Mouse (Mus musculus): ENCODE measurements around the gene Ube2n. TPM values are rescaled to one million over a fixed set of nuclear protein-coding genes. Genes with fewer than 3 reads are reported as not detected.

Ube2n gene
- polyA plus RNA-seq, 1 experiment = 200 TPM

DNA sequence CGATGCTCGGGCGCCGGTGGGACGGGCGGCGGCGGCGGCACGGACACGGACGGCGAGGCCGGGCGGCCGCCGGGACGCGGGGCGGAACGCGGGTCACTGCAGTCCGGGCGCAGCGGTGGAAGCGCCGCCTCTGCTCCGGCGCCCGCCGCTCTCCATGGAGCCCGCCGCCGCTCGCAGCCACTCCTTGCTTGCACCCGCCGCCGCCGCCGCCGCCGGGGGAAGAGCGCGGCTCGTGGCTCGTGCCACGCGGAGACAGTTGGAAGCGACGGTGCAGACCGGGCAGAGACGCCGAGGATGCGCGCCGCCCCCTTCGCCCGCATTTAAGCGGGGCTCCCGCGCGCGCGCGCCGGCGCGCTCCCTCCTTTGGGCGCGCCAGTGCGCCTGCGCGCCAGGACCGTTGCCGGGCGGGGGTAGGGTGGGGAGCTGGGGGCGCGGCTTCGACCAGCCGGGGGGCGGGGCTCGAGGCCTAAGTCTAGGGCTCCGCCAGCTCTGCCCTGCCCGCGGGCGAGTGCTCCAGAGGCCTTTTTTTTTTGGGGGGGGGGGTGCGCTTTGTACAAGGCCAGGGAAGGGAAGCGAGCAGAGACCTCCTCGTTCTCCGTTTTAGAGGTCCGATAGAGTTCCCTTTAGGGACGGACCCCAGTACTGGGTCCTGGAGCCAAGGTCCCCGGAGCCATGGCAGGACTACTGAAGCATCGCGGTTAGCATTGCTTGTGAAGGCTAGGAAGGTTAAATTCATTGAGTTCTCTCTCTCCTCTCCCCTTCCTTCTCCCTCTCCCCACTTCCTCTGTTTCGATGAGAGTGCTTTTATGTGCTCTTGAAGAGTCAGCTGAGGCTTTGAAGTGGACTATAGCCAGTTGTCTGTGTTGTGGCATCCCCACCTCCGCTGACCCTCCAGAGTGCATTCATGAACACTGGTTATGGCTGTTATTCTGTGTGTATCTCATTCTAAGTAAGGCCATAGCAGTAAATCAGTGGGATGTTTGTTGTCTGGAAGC, 49.2 kb downstream of the Ube2n start, which contains the start of gene Nudt4:
Gene Nudt4 (minus strand): TSS at position 296 of the 995 bp plus-strand sequence.
- peak within 1 kb of the TSS; percentile 49 for H3K27ac ChIP-seq (ENCODE audit: insufficient read depth, low read length)
- H3K4me1 ChIP-seq (ENCODE audit: control insufficient read depth, insufficient read depth, low read length) = peaks cover 6% of the 10 kb centered on the region
- H3K4me3 ChIP-seq (ENCODE audit: insufficient read depth, low read length) = peak within 1 kb of the TSS; percentile 91
- TF ChIP-seq CTCF (IDR thresholded peaks at IDR 0.05; ENCODE audit: borderline replicate concordance, insufficient read depth, low read length) = no peak
- peak; percentile 88 for TF ChIP-seq POLR2A (IDR thresholded peaks at IDR 0.05; ENCODE audit: low read depth, low read length)

GRCm38 (mm10) chr10:95565156-95565854, 50.4 kb downstream of the Ube2n start:
- H3K4me3 ChIP-seq (ENCODE audit: insufficient read depth, low read length) = no peak overlapping the region

GRCm38 (mm10) chr10:95566786-95567185, 51.8 kb downstream of the Ube2n start:
- TF ChIP-seq POLR2A (IDR thresholded peaks at IDR 0.05; ENCODE audit: low read depth, low read length) (no peak), CTCF (IDR thresholded peaks at IDR 0.05; ENCODE audit: borderline replicate concordance, insufficient read depth, low read length) (no peak)

More at GRCm38 (mm10) chr10:95565156-95565854, 50.4 kb downstream of the Ube2n start:
- TF ChIP-seq CTCF (IDR thresholded peaks at IDR 0.05; ENCODE audit: borderline replicate concordance, insufficient read depth, low read length) (no peak), POLR2A (IDR thresholded peaks at IDR 0.05; ENCODE audit: low read depth, low read length) (no peak)
- 0 out of 2 replicates have a peak overlapping the region, but pooled peaks have one; percentile 31 for H3K27ac ChIP-seq (ENCODE audit: insufficient read depth, low read length)
- peaks cover 6% of the 10 kb centered on the region for H3K4me1 ChIP-seq (ENCODE audit: control insufficient read depth, insufficient read depth, low read length)

GRCm38 (mm10) chr10:95567550-95567949, 52.6 kb downstream of the Ube2n start:
- Histone ChIP-seq H3K4me3 (ENCODE audit: insufficient read depth, low read length) (no peak overlapping the region), H3K4me1 (ENCODE audit: control insufficient read depth, insufficient read depth, low read length) (peaks cover 6% of the 10 kb centered on the region), H3K27ac (ENCODE audit: insufficient read depth, low read length) (no peak overlapping the region)
- no peak for TF ChIP-seq POLR2A (IDR thresholded peaks at IDR 0.05; ENCODE audit: low read depth, low read length)
- no peak for TF ChIP-seq CTCF (IDR thresholded peaks at IDR 0.05; ENCODE audit: borderline replicate concordance, insufficient read depth, low read length)

More at GRCm38 (mm10) chr10:95566786-95567185, 51.8 kb downstream of the Ube2n start:
- Histone ChIP-seq H3K4me3 (ENCODE audit: insufficient read depth, low read length) (no peak overlapping the region), H3K27ac (ENCODE audit: insufficient read depth, low read length) (no peak overlapping the region), H3K4me1 (ENCODE audit: control insufficient read depth, insufficient read depth, low read length) (peaks cover 6% of the 10 kb centered on the region)

DNA sequence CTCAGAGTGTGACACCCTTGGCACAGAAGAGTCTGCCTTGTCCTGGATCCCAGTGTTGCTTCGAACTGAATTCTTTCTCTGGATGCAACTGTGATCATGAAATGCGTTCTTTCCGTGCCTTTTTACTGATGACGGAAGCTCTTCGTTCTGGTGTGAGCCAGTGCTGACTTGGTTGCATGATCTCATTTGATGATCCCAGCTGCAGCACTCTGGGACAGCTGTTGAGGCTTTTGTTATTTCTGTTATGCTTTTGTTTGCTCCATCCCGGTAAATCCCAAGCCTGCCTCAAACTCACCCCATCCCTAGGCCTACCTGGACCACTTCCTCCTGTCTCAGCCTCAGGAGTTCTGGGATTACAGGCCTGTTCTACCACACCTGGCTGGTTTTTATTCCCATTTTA, 53.1 kb downstream of the Ube2n start:
- Histone ChIP-seq H3K4me3 (ENCODE audit: insufficient read depth, low read length) (no peak overlapping the region), H3K27ac (ENCODE audit: insufficient read depth, low read length) (no peak overlapping the region)
- no peak for TF ChIP-seq POLR2A (IDR thresholded peaks at IDR 0.05; ENCODE audit: low read depth, low read length)
- TF ChIP-seq CTCF (IDR thresholded peaks at IDR 0.05; ENCODE audit: borderline replicate concordance, insufficient read depth, low read length) = no peak

DNA sequence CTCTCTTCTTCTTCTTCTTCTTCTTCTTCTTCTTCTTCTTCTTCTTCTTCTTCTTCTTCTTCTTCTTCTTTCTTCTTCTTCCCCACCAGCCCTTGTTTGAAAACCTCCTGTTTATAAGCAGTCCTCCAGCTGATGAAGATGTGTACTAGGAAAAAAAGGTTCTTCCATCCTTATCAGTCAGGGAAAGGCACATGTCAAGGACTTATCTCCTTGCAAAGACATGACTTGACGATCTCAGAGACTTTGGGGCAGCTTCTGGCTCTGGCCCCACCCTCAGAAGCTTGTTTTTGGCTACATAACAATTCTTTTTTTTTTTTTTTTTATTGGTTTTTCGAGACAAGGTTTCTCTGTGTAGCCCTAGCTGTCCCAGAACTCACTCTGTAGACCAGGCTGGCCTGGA, 54.5 kb downstream of the Ube2n start:
- TF ChIP-seq POLR2A (IDR thresholded peaks at IDR 0.05; ENCODE audit: low read depth, low read length) (no peak), CTCF (IDR thresholded peaks at IDR 0.05; ENCODE audit: borderline replicate concordance, insufficient read depth, low read length) (no peak)
- Histone ChIP-seq H3K4me1 (ENCODE audit: control insufficient read depth, insufficient read depth, low read length) (peaks cover 6% of the 10 kb centered on the region), H3K4me3 (ENCODE audit: insufficient read depth, low read length) (no peak overlapping the region)

More for the DNA sequence above, 53.1 kb downstream of the Ube2n start:
- peaks cover 6% of the 10 kb centered on the region for H3K4me1 ChIP-seq (ENCODE audit: control insufficient read depth, insufficient read depth, low read length)

DNA sequence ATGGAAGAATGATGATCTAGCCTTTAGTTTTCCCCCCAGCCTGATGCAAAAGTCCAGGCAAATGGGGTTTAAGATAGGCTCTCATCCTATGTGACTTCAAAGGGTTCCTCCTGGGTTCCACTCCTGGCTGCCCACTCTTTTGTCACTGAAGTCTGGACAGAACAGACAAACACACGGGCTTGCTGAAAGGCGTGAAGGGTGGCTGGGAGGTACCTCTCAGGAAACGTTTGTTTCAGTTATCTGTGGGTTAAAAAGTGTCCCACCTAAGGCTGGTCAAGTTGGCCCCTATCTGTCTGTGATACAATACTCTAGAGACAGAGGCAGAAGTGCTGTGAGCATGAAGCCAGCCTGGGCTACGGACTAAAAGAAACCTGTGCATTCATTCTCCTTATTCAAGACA, 60.0 kb downstream of the Ube2n start:
- no peak overlapping the region for H3K27ac ChIP-seq (ENCODE audit: insufficient read depth, low read length)
- no peaks in the 10 kb centered on the region for H3K4me1 ChIP-seq (ENCODE audit: control insufficient read depth, insufficient read depth, low read length)
- H3K4me3 ChIP-seq (ENCODE audit: insufficient read depth, low read length) = no peak overlapping the region
- no peak for TF ChIP-seq POLR2A (IDR thresholded peaks at IDR 0.05; ENCODE audit: low read depth, low read length)
- TF ChIP-seq CTCF (IDR thresholded peaks at IDR 0.05; ENCODE audit: borderline replicate concordance, insufficient read depth, low read length) = no peak

More for the DNA sequence above, 54.5 kb downstream of the Ube2n start:
- no peak overlapping the region for H3K27ac ChIP-seq (ENCODE audit: insufficient read depth, low read length)

- H3K4me1 ChIP-seq (ENCODE audit: control insufficient read depth, insufficient read depth, low read length) = no peaks in the 10 kb centered on the region
- H3K4me3 ChIP-seq (ENCODE audit: insufficient read depth, low read length) = no peak overlapping the region
- H3K27ac ChIP-seq (ENCODE audit: insufficient read depth, low read length) = no peak overlapping the region
- TF ChIP-seq CTCF (IDR thresholded peaks at IDR 0.05; ENCODE audit: borderline replicate concordance, insufficient read depth, low read length) = no peak
- no peak for TF ChIP-seq POLR2A (IDR thresholded peaks at IDR 0.05; ENCODE audit: low read depth, low read length)
These were observed 61.0 kb downstream of the Ube2n start for GRCm38 (mm10) chr10:95575839-95576380.

DNA sequence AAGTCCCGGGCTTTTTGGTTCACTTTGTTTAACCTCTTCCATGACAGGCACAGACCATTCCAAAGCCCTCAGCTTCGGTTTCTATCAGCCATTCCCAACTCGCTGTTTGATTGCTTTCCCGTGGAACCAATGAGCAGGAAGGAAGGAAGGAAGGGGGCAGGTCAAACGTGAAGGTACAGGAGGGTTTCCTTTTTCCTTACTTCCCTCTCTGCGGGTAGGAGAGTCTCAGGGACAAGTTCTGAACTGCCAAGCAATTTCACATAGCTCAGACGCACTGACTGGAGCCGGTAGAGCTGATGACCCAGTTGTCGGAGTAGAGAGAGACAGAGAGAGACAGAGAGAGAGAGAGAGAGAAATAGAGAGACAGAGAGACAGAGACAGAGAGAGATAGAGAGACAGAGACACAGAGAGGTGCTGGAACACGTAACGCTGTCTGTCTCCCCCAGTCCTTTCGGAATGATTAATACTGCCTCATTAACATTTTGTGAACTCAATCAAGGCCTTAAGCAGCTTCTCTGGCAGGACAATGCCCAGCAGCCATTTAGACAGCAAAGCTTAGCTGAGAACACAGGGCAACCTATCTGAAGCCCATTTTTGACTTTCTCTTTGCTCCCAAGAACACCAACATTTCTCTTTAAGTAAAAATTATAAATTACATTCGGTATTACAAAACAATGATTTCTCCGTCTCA, 62.1 kb downstream of the Ube2n start:
- no peaks in the 10 kb centered on the region for H3K4me1 ChIP-seq (ENCODE audit: control insufficient read depth, insufficient read depth, low read length)
- H3K4me3 ChIP-seq (ENCODE audit: insufficient read depth, low read length) = no peak overlapping the region
- H3K27ac ChIP-seq (ENCODE audit: insufficient read depth, low read length) = no peak overlapping the region
- TF ChIP-seq POLR2A (IDR thresholded peaks at IDR 0.05; ENCODE audit: low read depth, low read length) (no peak), CTCF (IDR thresholded peaks at IDR 0.05; ENCODE audit: borderline replicate concordance, insufficient read depth, low read length) (no peak)

Data from embryonic fibroblast, embryonic 13.5 days (primary cell).